Mouse (Mus musculus): ENCODE measurements around the gene Rev1.

- TF ChIP-seq POLR2A (IDR thresholded peaks at IDR 0.05; ENCODE audit: low read depth, low read length) (no peak), HCFC1 (IDR thresholded peaks at IDR 0.05; ENCODE audit: low read depth, low read length) (no peak), JUND (conservative IDR thresholded peaks at IDR 0.05; ENCODE audit: low read depth, low read length) (no peak), CTCF (conservative IDR thresholded peaks at IDR 0.05 in 1 of 2, IDR thresholded peaks at IDR 0.05 in 1 of 2; ENCODE audit: low read depth in 2 of 2, low read length in 2 of 2) (no peak), TCF12 (IDR thresholded peaks at IDR 0.05; ENCODE audit: low read depth, low read length) (no peak), ZMIZ1 (IDR thresholded peaks at IDR 0.05; ENCODE audit: low read depth, low read length) (no peak), CHD1 (IDR thresholded peaks at IDR 0.05; ENCODE audit: low read depth, low read length) (no peak), ELF1 (IDR thresholded peaks at IDR 0.05; ENCODE audit: low read depth, low read length) (no peak), USF2 (conservative IDR thresholded peaks at IDR 0.05; ENCODE audit: low read depth, low read length) (no peak), MYC (IDR thresholded peaks at IDR 0.05; ENCODE audit: low read depth, low read length) (no peak), SMC3 (IDR thresholded peaks at IDR 0.05; ENCODE audit: low read depth, low read length) (no peak), RAD21 (IDR thresholded peaks at IDR 0.05; ENCODE audit: low read depth, low read length) (no peak), MAFK (IDR thresholded peaks at IDR 0.05; ENCODE audit: insufficient replicate concordance, low read length) (no peak)
Observed at GRCm38 (mm10) chr1:38011647-38012046, 118.0 kb downstream of the Rev1 start.

Data from CH12.LX (cell line).